Mouse (Mus musculus) limb, embryonic 14.5 days (tissue): Measurements from ENCODE around the gene Pfpl. TPM values are rescaled to one million over a fixed set of nuclear protein-coding genes. Genes with fewer than 3 reads are reported as not detected.

Experiments
- ATAC-seq: fragments of 200-750 bp; cut with Nextera tagmentation; 2 replicates; pipeline ENCODE4 v1.8.0; 2017; ENCODE audit warnings: low read depth, moderate number of reproducible peaks, moderate TSS enrichment; ENCODE audit not compliant: low FRiP score
- DNase-seq: peaks from one replicate; pipeline ENCODE4 v3.0.0-alpha.2; 2015; ENCODE audit warnings: low spot score
- H3K27ac ChIP-seq: fragments of 300-500 bp; sonication (generic); replicated peaks from 2 replicates; pipeline ENCODE4 v1.5.1; 2014; ENCODE audit warnings: low read depth, mild to moderate bottlenecking, low read length, moderate library complexity, mixed read lengths
- H3K27me3 ChIP-seq: fragments of 300-500 bp; sonication (generic); 2 replicates; pipeline ENCODE4 v1.6.1; 2014; ENCODE audit warnings: low read length, mixed read lengths; ENCODE audit not compliant: control insufficient read depth, insufficient read depth
- H3K36me3 ChIP-seq: fragments of 300-500 bp; sonication (generic); 2 replicates; pipeline ENCODE4 v1.6.1; 2014; ENCODE audit warnings: mild to moderate bottlenecking, low read length, moderate library complexity, mixed read lengths; ENCODE audit not compliant: control insufficient read depth, insufficient read depth
- H3K4me1 ChIP-seq: fragments of 300-500 bp; sonication (generic); 2 replicates; pipeline ENCODE4 v1.6.1; 2014; ENCODE audit warnings: antibody characterized with exemption, low read length, mixed read lengths; ENCODE audit not compliant: control insufficient read depth, insufficient read depth
- H3K4me2 ChIP-seq: fragments of 300-500 bp; sonication (generic); replicated peaks from 2 replicates; pipeline ENCODE4 v1.6.1; 2014; ENCODE audit warnings: low read depth, mild to moderate bottlenecking, low read length, moderate library complexity; ENCODE audit not compliant: severe bottlenecking
- H3K4me3 ChIP-seq: fragments of 300-500 bp; sonication (generic); replicated peaks from 2 replicates; pipeline ENCODE4 v1.5.1; 2014; ENCODE audit warnings: low read length
- H3K9ac ChIP-seq: fragments of 300-500 bp; sonication (generic); 2 replicates; pipeline ENCODE4 v1.6.1; 2014; ENCODE audit warnings: mild to moderate bottlenecking, low read depth, low read length, moderate library complexity; ENCODE audit not compliant: severe bottlenecking
- H3K9me3 ChIP-seq: fragments of 300-500 bp; sonication (generic); 2 replicates; pipeline ENCODE4 v1.6.1; 2016; ENCODE audit warnings: low read length; ENCODE audit not compliant: control insufficient read depth
- POLR2A ChIP-seq: fragments of 200-500 bp; IDR thresholded peaks from 2 replicates; pipeline ENCODE4 v1.8.0; 2012; ENCODE audit warnings: inconsistent platforms, mild to moderate bottlenecking, moderate library complexity, borderline replicate concordance; ENCODE audit not compliant: insufficient read depth, insufficient read length; ENCODE audit errors: extremely low read depth
- WGBS: fragments of 180-500 bp; shearing (Covaris S2); extraction: QIAGEN DNeasy Blood & Tissue Kit; methylation state at CpG from one replicate; pipeline ENCODE4 v1.1.7; 2014; 5-methylcytosine and 5-hydroxymethylcytosine counted together
- polyA plus RNA-seq, 2 experiments: library from polyadenylated mRNA; depleted of rRNA in 1 of 2; stranded (reverse) in 1 of 2; unstranded in 1 of 2; fragments of >200 nt; fragmentation: Nextera tagmentation in 1 of 2; extraction: Ambion mirVana in 1 of 2; gene quantifications; 2 replicates each; pipeline versions ENCODE4 v1.2.1 to v1.2.3; 2012 to 2014

Pfpl gene
- polyA plus RNA-seq, 2 experiments: not detected

DNA sequence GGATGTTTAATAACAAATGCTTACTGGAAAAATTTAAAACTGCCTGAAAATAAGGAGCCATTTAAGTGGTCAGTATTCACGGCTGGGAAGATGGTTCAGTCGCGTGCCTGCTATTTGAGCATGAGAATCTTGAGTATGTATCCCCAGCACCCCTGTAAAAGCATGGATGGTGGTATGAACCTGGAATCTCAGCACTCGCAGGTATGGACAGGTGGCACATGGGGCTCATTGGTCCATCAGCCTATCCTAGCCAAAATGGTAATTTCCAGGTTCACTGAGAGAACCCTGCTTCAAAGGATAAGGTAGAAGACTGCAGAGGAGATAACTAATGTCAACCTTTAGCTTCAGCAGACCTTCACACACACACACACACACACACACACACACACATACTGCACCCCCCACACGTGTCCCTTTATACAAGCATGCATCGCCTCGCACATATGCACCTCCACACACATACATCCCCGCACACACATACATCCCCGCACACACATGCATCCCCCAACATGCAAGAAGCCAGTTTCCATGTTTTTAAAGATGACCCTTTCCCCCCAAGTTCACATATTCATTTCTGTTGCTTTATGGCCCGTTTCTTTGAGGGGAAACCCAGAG lies 37.9 kb downstream of the Pfpl start:
- Histone ChIP-seq H3K27ac (no peak overlapping the region), H3K36me3 (no peaks in the 10 kb centered on the region), H3K9ac (no peak overlapping the region), H3K9me3 (no peaks in the 10 kb centered on the region), H3K27me3 (no peaks in the 10 kb centered on the region), H3K4me2 (no peak overlapping the region), H3K4me3 (no peak overlapping the region), H3K4me1 (no peaks in the 10 kb centered on the region; the same call in 1 of the 2 replicates)
- DNase-seq: no peak
- no peak for TF ChIP-seq POLR2A
- 93% methylated on average over 10 of the region's 10 CpGs for WGBS
- no peak for ATAC-seq

DNA sequence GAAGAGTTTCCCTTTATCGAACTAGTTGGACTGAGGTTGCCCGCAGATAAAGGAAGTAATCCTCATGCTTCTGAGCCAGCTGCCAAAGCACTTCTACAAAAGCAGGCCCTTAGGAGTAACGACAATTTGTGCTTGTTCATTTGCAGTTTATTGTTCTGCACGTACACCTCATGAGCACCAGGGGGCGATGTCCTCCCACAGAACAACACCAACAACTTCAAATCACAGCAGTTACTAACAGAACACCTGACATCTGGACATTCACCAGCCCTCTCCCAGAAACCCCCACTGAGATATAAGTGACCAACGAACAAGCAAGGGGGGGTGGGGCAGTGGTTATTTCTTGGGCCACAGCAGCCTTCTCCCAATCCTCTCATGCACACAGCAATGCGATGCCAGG lies 38.5 kb downstream of the Pfpl start:
- H3K9ac ChIP-seq: no peak overlapping the region
- H3K27ac ChIP-seq: no peak overlapping the region
- H3K4me1 ChIP-seq: no peaks in the 10 kb centered on the region; the same call in 1 of the 2 replicates
- H3K4me2 ChIP-seq: no peak overlapping the region
- ATAC-seq (no peak), DNase-seq (peak; percentile 23)
- TF ChIP-seq POLR2A: no peak
- no peak overlapping the region for H3K4me3 ChIP-seq
- H3K36me3 ChIP-seq: no peaks in the 10 kb centered on the region
- H3K9me3 ChIP-seq: no peaks in the 10 kb centered on the region
- H3K27me3 ChIP-seq: no peaks in the 10 kb centered on the region
- WGBS: 27% methylated on average over 7 of the region's 7 CpGs

DNA sequence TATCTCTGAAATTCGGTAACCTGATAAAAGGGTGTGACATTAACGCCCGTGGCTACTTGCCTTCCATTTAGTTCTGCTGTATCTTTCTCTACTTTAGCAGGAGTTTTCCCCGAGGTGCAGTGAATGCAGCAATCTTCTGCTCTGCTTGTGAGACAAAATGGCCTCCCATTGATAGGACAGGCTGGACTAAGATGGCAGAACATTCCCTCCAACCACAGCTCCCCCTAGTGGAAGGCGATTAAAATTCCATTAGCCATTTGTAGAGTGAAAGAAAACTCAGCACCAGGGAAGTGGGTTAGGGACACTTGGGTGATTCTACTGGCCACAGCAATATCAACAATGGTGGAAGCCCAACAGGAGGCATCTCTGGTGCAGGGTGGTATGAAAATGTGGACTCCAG lies 39.7 kb downstream of the Pfpl start:
- DNase-seq: no peak
- Histone ChIP-seq H3K4me2 (no peak overlapping the region), H3K36me3 (no peaks in the 10 kb centered on the region), H3K27me3 (no peaks in the 10 kb centered on the region), H3K27ac (no peak overlapping the region), H3K9me3 (no peaks in the 10 kb centered on the region), H3K9ac (no peak overlapping the region), H3K4me1 (no peaks in the 10 kb centered on the region; the same call in 1 of the 2 replicates), H3K4me3 (no peak overlapping the region)
- TF ChIP-seq POLR2A: no peak
- ATAC-seq: no peak
- 83% methylated on average over 5 of the region's 5 CpGs for WGBS

DNA sequence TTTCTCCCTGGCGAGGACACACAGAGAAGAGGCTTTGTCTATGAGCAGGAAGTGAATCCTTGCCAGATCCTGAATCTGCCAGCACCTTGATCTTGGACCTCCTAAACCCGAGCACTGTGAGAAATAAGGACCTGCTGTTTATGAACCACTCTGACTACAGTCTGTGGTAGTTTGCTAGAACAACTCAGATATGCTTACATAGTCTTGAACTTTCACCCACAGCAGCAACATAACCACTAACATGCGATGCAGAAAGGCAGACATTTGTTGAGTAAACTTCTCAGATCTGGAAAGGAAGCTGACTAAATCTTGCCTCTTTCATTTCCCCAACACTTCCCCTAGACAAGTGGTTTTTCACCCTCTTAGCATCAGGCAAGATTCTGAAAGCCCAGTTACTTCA lies 44.2 kb downstream of the Pfpl start:
- Histone ChIP-seq H3K4me2 (no peak overlapping the region), H3K4me3 (no peak overlapping the region), H3K9ac (no peak overlapping the region), H3K9me3 (no peaks in the 10 kb centered on the region), H3K4me1 (peaks cover 17% of the 10 kb centered on the region), H3K27ac (no peak overlapping the region), H3K27me3 (no peaks in the 10 kb centered on the region), H3K36me3 (no peaks in the 10 kb centered on the region)
- WGBS: 72% methylated on average over 3 of the region's 3 CpGs
- ATAC-seq (no peak), DNase-seq (no peak)
- TF ChIP-seq POLR2A: no peak

DNA sequence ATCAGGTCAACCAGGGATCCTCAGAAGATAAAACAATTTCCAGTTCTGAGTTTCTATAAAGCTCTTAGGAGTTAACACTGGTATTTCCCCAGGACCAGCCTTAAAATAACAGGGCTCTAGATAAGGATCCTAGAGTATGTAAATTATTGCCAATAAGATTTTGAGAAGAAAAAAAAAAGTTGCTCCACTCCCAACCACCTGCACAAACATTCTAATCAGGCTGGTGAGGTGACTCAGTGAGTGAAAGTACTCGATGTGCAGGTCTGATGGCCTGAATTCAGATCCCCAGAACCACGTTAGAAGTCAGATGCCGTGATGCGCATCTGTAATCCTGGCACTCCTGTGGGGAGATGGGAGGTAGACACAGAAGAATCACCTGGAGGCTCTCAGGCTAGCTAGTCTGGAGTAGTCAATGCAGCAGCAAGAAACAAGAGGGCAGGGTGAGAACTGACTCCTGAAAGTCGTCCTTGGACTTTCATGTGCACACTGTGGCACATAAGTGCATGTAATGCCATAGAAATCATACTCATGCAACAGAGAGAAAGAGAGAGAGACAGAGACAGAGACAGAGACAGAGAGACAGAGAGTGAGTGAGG lies 44.8 kb downstream of the Pfpl start:
- TF ChIP-seq POLR2A: no peak
- WGBS: 83% methylated on average over 5 of the region's 5 CpGs
- no peak overlapping the region for H3K27ac ChIP-seq

More for the DNA sequence above, 44.8 kb downstream of the Pfpl start:
- Histone ChIP-seq H3K4me3 (no peak overlapping the region), H3K4me2 (no peak overlapping the region), H3K36me3 (no peaks in the 10 kb centered on the region), H3K4me1 (peaks cover 17% of the 10 kb centered on the region), H3K9me3 (no peaks in the 10 kb centered on the region), H3K27me3 (no peaks in the 10 kb centered on the region), H3K9ac (no peak overlapping the region)
- DNase-seq: no peak
- ATAC-seq: no peak
